8 mouse cellular contexts compared by ENCODE assay signal in the genomic region with DNA sequence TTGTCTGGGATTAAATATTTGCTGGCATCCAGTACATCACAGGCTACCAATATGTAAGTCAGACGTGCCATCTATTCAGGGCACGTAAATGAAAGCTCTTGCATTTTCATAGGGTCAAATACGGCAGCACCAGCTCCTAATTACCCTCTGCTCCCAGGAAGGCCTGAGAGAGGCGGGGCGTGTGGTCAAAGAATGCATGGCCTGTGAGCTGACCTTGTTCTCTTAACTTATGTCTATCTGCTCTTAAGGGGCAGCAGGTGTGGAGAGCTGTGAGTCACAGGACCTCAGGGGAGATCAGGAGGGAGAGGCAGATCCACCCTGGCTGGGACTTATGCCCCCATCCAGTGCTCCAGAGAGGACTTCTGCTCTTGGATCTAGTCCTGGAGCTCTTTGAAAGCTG.
A peak's percentile ranks its signal among the peaks of the same experiment; 100 is the strongest.
DNase-seq lines count a peak whose midpoint lies in the region; ATAC-seq and TF ChIP-seq lines count a peak whose summit lies in the region.

No protein-coding gene starts in this region.

- 0 out of 2 replicates have a peak, but pooled peaks cover 12% of the 10 kb centered on the region for H3K4me1 ChIP-seq in heart, postnatal 0 days (ENCODE audit: control insufficient read depth, insufficient read depth)
- H3K4me1 ChIP-seq in midbrain, embryonic 15.5 days = peaks cover 23% of the 10 kb centered on the region

- ATAC-seq in heart, postnatal 0 days (ENCODE audit: insufficient read depth, low read depth) = no peak
- no peak for ATAC-seq in midbrain, embryonic 15.5 days (replicated peaks)

- no peak overlapping the region for H3K27ac ChIP-seq in heart, postnatal 0 days (ENCODE audit: low read depth)
- H3K27ac ChIP-seq in midbrain, embryonic 15.5 days = peak overlapping the region; percentile 60; the same call in 1 of the 2 replicates

- no peak for TF ChIP-seq CTCF in heart, postnatal 0 days (IDR thresholded peaks at IDR 0.05; ENCODE audit: low read depth)

- no peaks in the 10 kb centered on the region for H3K27me3 ChIP-seq in heart, postnatal 0 days (ENCODE audit: control insufficient read depth, insufficient read depth, low read length)
- H3K27me3 ChIP-seq in midbrain, embryonic 15.5 days (replicated peaks) = no peaks in the 10 kb centered on the region

- H3K4me2 ChIP-seq in heart, postnatal 0 days (ENCODE audit: low read depth, low read length) = peak overlapping the region; percentile 15
- H3K4me2 ChIP-seq in midbrain, embryonic 15.5 days = peak overlapping the region; percentile 37

- WGBS in heart, postnatal 0 days = 35% methylated on average over 5 of the region's 5 CpGs
- 24% methylated on average over 5 of the region's 5 CpGs for WGBS in midbrain, embryonic 15.5 days

- H3K9me3 ChIP-seq in heart, postnatal 0 days (replicated peaks; ENCODE audit: control insufficient read depth, low read length) = no peaks in the 10 kb centered on the region
- H3K9me3 ChIP-seq in midbrain, embryonic 15.5 days = no peaks in the 10 kb centered on the region

- peak; percentile 77 for DNase-seq in embryo, embryonic 10 days (ENCODE audit: low spot score)
- DNase-seq in embryo, embryonic 9.5 days (ENCODE audit: extremely low spot score) = no peak
- DNase-seq in embryo, embryonic 10.5 days (ENCODE audit: low spot score) = peak; percentile 69
- no peak for DNase-seq in heart, postnatal 0 days (ENCODE audit: low spot score)
- no peak for DNase-seq in frontal cortex, postnatal 10 days (ENCODE audit: low spot score in 2 of 2)
- DNase-seq in layer of hippocampus, adult 9-11 months = no peak
- DNase-seq in gastrocnemius, adult 18-20 months (ENCODE audit: low spot score) = no peak

- no peak overlapping the region for H3K4me3 ChIP-seq in heart, postnatal 0 days (ENCODE audit: low read depth, low read length)
- H3K4me3 ChIP-seq in midbrain, embryonic 15.5 days = peak overlapping the region; percentile 12; the same call in 1 of the 2 replicates

- H3K36me3 ChIP-seq in heart, postnatal 0 days (replicated peaks; ENCODE audit: control insufficient read depth, insufficient read depth, low read length) = no peaks in the 10 kb centered on the region
- H3K36me3 ChIP-seq in midbrain, embryonic 15.5 days (replicated peaks) = no peaks in the 10 kb centered on the region

- no peak for TF ChIP-seq EP300 in heart, postnatal 0 days (IDR thresholded peaks at IDR 0.05; ENCODE audit: low read depth)

- H3K9ac ChIP-seq in heart, postnatal 0 days (replicated peaks; ENCODE audit: low read depth, low read length) = no peak overlapping the region
- H3K9ac ChIP-seq in midbrain, embryonic 15.5 days = no peak overlapping the region

Comparison
In these comparisons a context has a peak if more than half of its experiments do, and no peak if none do; other contexts are left out.
1. DNase-seq: peak in embryo, embryonic 10 days (single experiment) and embryo, embryonic 10.5 days (single experiment); none in embryo, embryonic 9.5 days (single experiment), heart, postnatal 0 days (single experiment), frontal cortex, postnatal 10 days (0 of 2), layer of hippocampus, adult 9-11 months (single experiment) and gastrocnemius, adult 18-20 months (single experiment).